Mouse (Mus musculus) E14TG2a.4 (cell line): Measurements from ENCODE around the gene Tpm1.

ENCODE experiments used
- CTCF ChIP-seq: conservative IDR thresholded peaks from 2 replicates; pipeline ENCODE4 v1.5.1; 2014; ENCODE audit warnings: low read length
- NANOG ChIP-seq: IDR thresholded peaks from 2 replicates; pipeline ENCODE4 v1.6.1; 2014; ENCODE audit warnings: borderline replicate concordance, low read length, mixed read lengths

DNA sequence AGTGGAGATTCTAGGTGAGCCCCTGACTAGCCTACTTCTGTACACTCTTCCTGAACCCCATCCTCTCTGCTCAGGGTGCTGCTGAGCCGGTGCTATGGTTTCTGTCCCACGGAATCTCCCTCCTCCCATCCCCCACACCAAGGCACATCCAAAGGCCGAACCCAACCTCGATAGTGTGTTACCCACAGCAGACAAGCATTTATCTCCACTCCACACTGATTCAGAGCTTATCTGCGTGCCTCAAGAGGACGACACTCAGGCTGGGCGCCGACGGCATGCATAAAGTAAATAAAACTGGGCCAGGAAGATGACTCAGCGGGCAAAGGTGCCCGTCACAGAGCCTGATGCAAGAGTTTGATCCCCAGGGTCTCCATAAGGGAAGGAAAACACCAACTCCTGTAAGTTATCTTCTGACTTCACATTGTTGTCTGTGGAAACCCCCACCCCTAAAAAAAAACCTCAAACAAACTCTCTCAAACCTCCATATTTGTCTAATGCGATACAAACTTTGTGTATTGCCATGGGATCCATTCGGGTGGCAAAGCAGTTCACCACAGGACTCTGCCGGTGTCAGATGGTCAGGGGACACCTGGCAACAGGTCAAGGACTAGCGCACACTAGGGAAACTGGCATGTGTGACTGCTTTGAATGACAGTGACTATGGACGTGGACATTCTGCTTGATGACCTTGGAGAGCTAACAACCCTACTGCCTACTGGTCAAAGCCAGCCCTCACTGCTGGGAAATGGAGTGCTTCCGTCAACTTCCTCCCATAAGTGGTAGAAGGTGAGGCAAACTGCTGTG lies 24.1 kb downstream of the Tpm1 start:
- TF ChIP-seq CTCF, result no peak
- TF ChIP-seq NANOG, result no peak
